Mouse (Mus musculus) megakaryocyte-erythroid progenitor cell, adult 5 weeks (primary cell): ENCODE data around the gene Slc45a2. TPM values are rescaled to one million over a fixed set of nuclear protein-coding genes. Genes with fewer than 3 reads are reported as not detected.

ENCODE experiments used
- polyA plus RNA-seq: library from polyadenylated mRNA; stranded (reverse); fragments of >175 nt; gene quantifications from 2 replicates; pipeline ENCODE4 v1.2.3, GENCODE M21; 2012

Gene Slc45a2
- not detected in 2 replicates for polyA plus RNA-seq

GRCm38 (mm10) chr15:11000421-11000820 lies at the start of gene Slc45a2:
Slc45a2 (plus strand) TSS chr15:11000721.

GRCm38 (mm10) chr15:10951951-10952759 lies 48.4 kb upstream of the Slc45a2 start, which contains the start of gene C1qtnf3:
C1qtnf3 (plus strand) TSS chr15:10952332.

GRCm38 (mm10) chr15:10981377-10982063 lies 19.0 kb upstream of the Slc45a2 start, which contains the start of gene Amacr:
Amacr (plus strand) TSS chr15:10981756.

GRCm38 (mm10) chr15:11037711-11038110 lies 37.2 kb downstream of the Slc45a2 start, which contains the start of gene Rxfp3:
Rxfp3 (minus strand) TSS chr15:11037991.

GRCm38 (mm10) chr15:11064558-11065411 lies 64.3 kb downstream of the Slc45a2 start, which contains the start of gene Adamts12:
Adamts12 (plus strand) TSS chr15:11064790.

Other genes starting within 250 kb of the Slc45a2 start
- gene C1qtnf3, start 48.4 kb upstream of the Slc45a2 start, polyA plus RNA-seq, result not detected in 2 replicates
- 1.3 and 2.3 TPM in 2 replicates for gene Amacr, start 19.0 kb upstream of the Slc45a2 start, polyA plus RNA-seq
- gene Rxfp3, start 37.3 kb downstream of the Slc45a2 start, polyA plus RNA-seq, result not detected in 2 replicates
- 0.01 TPM in 1 of 2 replicates, not detected in the other for gene Adamts12, start 64.1 kb downstream of the Slc45a2 start, polyA plus RNA-seq